Mouse (Mus musculus): ENCODE results near the gene Nrip3. TPM values are rescaled to one million over a fixed set of nuclear protein-coding genes. Genes with fewer than 3 reads are reported as not detected.
A peak's percentile ranks its signal among the peaks of the same experiment; 100 is the strongest.

Gene Nrip3
- total and polyA plus RNA-seq, 2 experiments from 2014 or later: 0.33 to 0.53 TPM

DNA sequence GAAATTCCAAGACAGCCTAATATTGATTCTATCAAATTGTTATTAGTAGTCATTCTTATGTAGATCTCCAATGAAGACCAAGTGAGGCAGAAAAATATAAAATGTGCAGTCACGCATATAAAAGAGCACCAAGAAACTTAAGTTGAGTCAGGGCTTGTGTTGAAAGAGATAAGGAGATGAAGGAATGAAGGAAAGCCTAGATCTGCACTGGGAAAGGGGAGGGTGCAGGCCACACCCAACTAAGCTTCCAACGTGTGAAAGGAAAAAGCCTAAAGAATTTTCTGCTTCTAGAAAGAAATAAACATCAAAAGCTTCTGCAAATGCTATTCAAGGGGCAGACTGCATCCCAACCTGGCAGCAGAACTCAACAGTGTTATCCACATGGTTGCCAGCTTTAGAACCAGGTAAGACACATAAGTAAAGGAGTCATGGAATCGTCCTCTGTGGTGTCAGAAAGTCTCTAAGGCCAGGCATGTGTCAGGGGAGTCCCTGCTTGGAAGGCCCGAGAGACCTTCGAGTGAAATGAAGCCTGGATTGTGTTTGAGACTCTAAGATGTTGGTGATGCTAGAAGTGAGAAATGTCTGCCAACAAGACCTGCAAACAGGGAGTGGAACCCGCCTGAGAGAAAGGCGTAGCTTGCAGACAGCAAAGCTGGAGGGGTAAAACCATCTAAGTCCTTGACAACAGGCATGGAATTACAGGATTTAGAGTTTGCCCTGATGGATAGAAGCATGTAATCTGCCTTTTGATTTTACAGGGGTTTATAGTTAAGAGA, 14.1 kb downstream of the Nrip3 start:
- no peak overlapping the region for H3K27ac ChIP-seq (ENCODE audit: low read depth)
- no peak for ATAC-seq (ENCODE audit: insufficient read depth, low read depth)
- no peak overlapping the region for H3K4me3 ChIP-seq (ENCODE audit: low read depth, low read length)
- no peaks in the 10 kb centered on the region for H3K27me3 ChIP-seq (ENCODE audit: control insufficient read depth, insufficient read depth, low read length)
- H3K9ac ChIP-seq (replicated peaks; ENCODE audit: low read depth, low read length): no peak overlapping the region
- H3K36me3 ChIP-seq (replicated peaks; ENCODE audit: control insufficient read depth, insufficient read depth, low read length): no peaks in the 10 kb centered on the region
- TF ChIP-seq EP300 (IDR thresholded peaks at IDR 0.05; ENCODE audit: low read depth) (no peak), CTCF (IDR thresholded peaks at IDR 0.05; ENCODE audit: low read depth) (no peak)
- no peak overlapping the region for H3K4me2 ChIP-seq (ENCODE audit: low read depth, low read length)
- WGBS: 74% methylated on average over 7 of the region's 7 CpGs
- H3K9me3 ChIP-seq (replicated peaks; ENCODE audit: control insufficient read depth, low read length): no peaks in the 10 kb centered on the region
- H3K4me1 ChIP-seq (ENCODE audit: control insufficient read depth, insufficient read depth): no peaks in the 10 kb centered on the region
- no peak for DNase-seq (ENCODE audit: low spot score)

DNA sequence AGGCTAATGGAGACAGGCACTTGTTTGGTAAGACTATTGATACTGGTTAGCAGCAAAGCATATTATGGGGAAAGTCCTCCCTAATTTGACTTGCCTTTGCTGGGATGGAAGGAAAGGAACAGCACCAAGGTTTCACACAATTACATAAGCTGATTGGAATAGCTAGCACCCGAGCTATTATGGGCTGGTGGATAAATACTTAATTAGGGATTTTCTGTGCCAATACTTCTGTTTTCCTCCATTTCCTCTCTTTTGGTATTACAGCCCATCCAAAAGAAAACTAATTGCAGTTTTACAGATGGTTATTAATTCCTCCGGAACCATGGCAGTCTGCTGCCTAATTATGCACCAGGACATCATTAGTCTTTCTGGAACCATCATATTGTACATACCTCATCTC, 17.8 kb downstream of the Nrip3 start:
- TF ChIP-seq CTCF (IDR thresholded peaks at IDR 0.05; ENCODE audit: low read depth) (no peak), EP300 (IDR thresholded peaks at IDR 0.05; ENCODE audit: low read depth) (no peak)
- whole genome bisulfite sequencing: 68% methylated on average over 2 of the region's 2 CpGs
- Histone ChIP-seq H3K4me2 (ENCODE audit: low read depth, low read length) (no peak overlapping the region), H3K9ac (replicated peaks; ENCODE audit: low read depth, low read length) (no peak overlapping the region), H3K27me3 (ENCODE audit: control insufficient read depth, insufficient read depth, low read length) (no peaks in the 10 kb centered on the region), H3K9me3 (replicated peaks; ENCODE audit: control insufficient read depth, low read length) (no peaks in the 10 kb centered on the region), H3K27ac (ENCODE audit: low read depth) (no peak overlapping the region), H3K36me3 (replicated peaks; ENCODE audit: control insufficient read depth, insufficient read depth, low read length) (no peaks in the 10 kb centered on the region), H3K4me1 (ENCODE audit: control insufficient read depth, insufficient read depth) (no peaks in the 10 kb centered on the region), H3K4me3 (ENCODE audit: low read depth, low read length) (no peak overlapping the region)
- ATAC-seq (ENCODE audit: insufficient read depth, low read depth) (no peak), DNase-seq (ENCODE audit: low spot score) (no peak)

GRCm38 (mm10) chr7:109756291-109756690, 25.5 kb downstream of the Nrip3 start:
- 84% methylated on average over 3 of the region's 3 CpGs for WGBS
- TF ChIP-seq EP300 (IDR thresholded peaks at IDR 0.05; ENCODE audit: low read depth): no peak
- TF ChIP-seq CTCF (IDR thresholded peaks at IDR 0.05; ENCODE audit: low read depth): no peak
- H3K36me3 ChIP-seq (replicated peaks; ENCODE audit: control insufficient read depth, insufficient read depth, low read length): no peaks in the 10 kb centered on the region
- no peaks in the 10 kb centered on the region for H3K27me3 ChIP-seq (ENCODE audit: control insufficient read depth, insufficient read depth, low read length)
- ATAC-seq (ENCODE audit: insufficient read depth, low read depth): no peak
- H3K4me2 ChIP-seq (ENCODE audit: low read depth, low read length): no peak overlapping the region
- H3K9ac ChIP-seq (replicated peaks; ENCODE audit: low read depth, low read length): no peak overlapping the region
- H3K4me1 ChIP-seq (ENCODE audit: control insufficient read depth, insufficient read depth): peaks cover 12% of the 10 kb centered on the region
- no peak overlapping the region for H3K4me3 ChIP-seq (ENCODE audit: low read depth, low read length)
- no peak overlapping the region for H3K27ac ChIP-seq (ENCODE audit: low read depth)
- DNase-seq (ENCODE audit: low spot score): no peak
- H3K9me3 ChIP-seq (replicated peaks; ENCODE audit: control insufficient read depth, low read length): no peaks in the 10 kb centered on the region

- DNase-seq (ENCODE audit: low spot score) (no peak), ATAC-seq (ENCODE audit: insufficient read depth, low read depth) (no peak)
- H3K4me3 ChIP-seq (ENCODE audit: low read depth, low read length): no peak overlapping the region
- no peak overlapping the region for H3K27ac ChIP-seq (ENCODE audit: low read depth)
- H3K27me3 ChIP-seq (ENCODE audit: control insufficient read depth, insufficient read depth, low read length): no peaks in the 10 kb centered on the region
- H3K4me2 ChIP-seq (ENCODE audit: low read depth, low read length): no peak overlapping the region
- H3K4me1 ChIP-seq (ENCODE audit: control insufficient read depth, insufficient read depth): peaks cover 12% of the 10 kb centered on the region
- H3K9me3 ChIP-seq (replicated peaks; ENCODE audit: control insufficient read depth, low read length): no peaks in the 10 kb centered on the region
- H3K9ac ChIP-seq (replicated peaks; ENCODE audit: low read depth, low read length): no peak overlapping the region
- H3K36me3 ChIP-seq (replicated peaks; ENCODE audit: control insufficient read depth, insufficient read depth, low read length): no peaks in the 10 kb centered on the region
- WGBS: 89% methylated on average over 8 of the region's 8 CpGs
- TF ChIP-seq CTCF (IDR thresholded peaks at IDR 0.05; ENCODE audit: low read depth) (no peak), EP300 (IDR thresholded peaks at IDR 0.05; ENCODE audit: low read depth) (no peak)
These were observed 27.8 kb downstream of the Nrip3 start for GRCm38 (mm10) chr7:109754034-109754433.

- Histone ChIP-seq H3K4me2 (ENCODE audit: low read depth, low read length) (peak within 1 kb of the TSS; percentile 73), H3K27ac (ENCODE audit: low read depth) (peak within 1 kb of the TSS; percentile 82), H3K9ac (replicated peaks; ENCODE audit: low read depth, low read length) (peak within 1 kb of the TSS; percentile 93), H3K4me1 (ENCODE audit: control insufficient read depth, insufficient read depth) (peaks cover 12% of the 10 kb centered on the region), H3K27me3 (ENCODE audit: control insufficient read depth, insufficient read depth, low read length) (no peaks in the 10 kb centered on the region), H3K36me3 (replicated peaks; ENCODE audit: control insufficient read depth, insufficient read depth, low read length) (peaks cover 5% of the 10 kb centered on the region; the same call in 1 of the 2 replicates), H3K9me3 (replicated peaks; ENCODE audit: control insufficient read depth, low read length) (no peaks in the 10 kb centered on the region), H3K4me3 (ENCODE audit: low read depth, low read length) (peak within 1 kb of the TSS; percentile 78)
- peak; percentile 80 for DNase-seq (ENCODE audit: low spot score)
- TF ChIP-seq CTCF (IDR thresholded peaks at IDR 0.05; ENCODE audit: low read depth) (no peak), EP300 (IDR thresholded peaks at IDR 0.05; ENCODE audit: low read depth) (no peak)
- under 1% methylated on average over 62 of the region's 74 CpGs for whole genome bisulfite sequencing
- ATAC-seq (ENCODE audit: insufficient read depth, low read depth): peak; percentile 92
These were observed 29.6 kb downstream of the Nrip3 start, which contains the start of gene Tmem9b for GRCm38 (mm10) chr7:109752008-109752925. Gene Tmem9b, minus strand, starts transcription at chr7:109752875.

All from heart, postnatal 0 days (tissue).